Mouse (Mus musculus) granulocyte monocyte progenitor cell, adult 5-6 weeks (primary cell): ENCODE results near the gene Tgfa. TPM values are rescaled to one million over a fixed set of nuclear protein-coding genes. Genes with fewer than 3 reads are reported as not detected.

Source experiments
- ATAC-seq: replicated peaks from 2 replicates; pipeline ENCODE4 v1.8.0; 2016; ENCODE audit warnings: mild to moderate bottlenecking, moderate TSS enrichment, inconsistent platforms; ENCODE audit not compliant: poor library complexity, severe bottlenecking
- total RNA-seq, 2 experiments: library from RNA; stranded (forward) in 1 of 2; stranded (reverse) in 1 of 2; fragments of 200-712, 200-1000 nt in 1 of 2; fragments of >200 nt in 1 of 2; fragmentation: Nextera tagmentation in 1 of 2; gene quantifications; 2 replicates each; pipeline ENCODE4 v1.2.3; 2014 to 2017

The Tgfa gene
- total RNA-seq (2014; fragmentation: Nextera tagmentation) (not detected in 2 replicates), total RNA-seq (2017) (not detected in 2 replicates)

DNA sequence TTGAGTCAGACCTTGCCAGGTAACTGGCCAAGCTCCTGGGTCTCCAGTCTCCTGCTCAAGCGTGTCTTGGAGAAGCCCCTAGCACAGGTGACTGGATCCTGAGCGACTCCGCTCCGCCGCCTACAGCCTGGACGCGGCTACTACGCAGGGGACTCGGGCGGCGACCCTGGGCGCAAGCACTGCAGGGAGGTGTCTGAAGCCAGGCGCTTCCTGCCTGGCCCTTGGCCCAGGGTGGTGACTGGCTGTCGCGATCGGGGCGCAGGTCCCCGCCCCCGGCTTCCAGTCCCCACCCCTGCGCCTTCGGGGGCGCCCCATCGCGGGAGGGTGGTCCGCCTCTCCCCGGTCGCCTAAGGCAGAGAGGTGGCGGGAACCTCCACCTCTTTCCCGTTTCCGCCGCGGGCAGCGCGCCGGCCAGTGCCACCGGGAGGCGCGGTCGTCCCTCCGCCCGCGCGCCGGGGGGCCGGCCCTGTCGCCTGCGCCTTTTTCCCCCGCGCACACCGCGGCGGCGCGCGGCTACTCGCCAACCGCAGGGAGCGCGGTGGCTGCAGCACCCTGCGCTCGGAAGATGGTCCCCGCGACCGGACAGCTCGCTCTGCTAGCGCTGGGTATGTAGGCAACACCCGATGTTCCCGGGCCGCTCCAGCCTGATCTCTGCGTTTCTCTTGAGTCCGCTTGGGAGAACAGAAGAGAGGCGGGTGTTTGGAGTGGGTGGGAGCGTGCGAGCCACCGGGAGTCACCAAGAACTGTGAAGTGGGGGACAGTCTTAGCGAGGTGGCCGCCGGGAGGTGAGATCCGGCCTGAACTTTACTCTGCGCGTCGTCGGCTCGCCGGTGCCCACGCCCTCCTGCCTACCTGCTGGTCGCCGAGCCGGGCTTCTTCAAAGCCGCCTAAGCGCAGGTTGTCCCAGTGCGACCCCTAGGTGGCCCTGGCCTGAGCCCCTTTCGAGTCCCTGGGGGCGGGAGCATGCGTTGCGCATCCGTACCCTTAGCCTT, at the start of gene Tgfa:
Gene Tgfa (plus strand): TSS at position 283 of the 992 bp plus-strand sequence.
- ATAC-seq = peak; percentile 74

DNA sequence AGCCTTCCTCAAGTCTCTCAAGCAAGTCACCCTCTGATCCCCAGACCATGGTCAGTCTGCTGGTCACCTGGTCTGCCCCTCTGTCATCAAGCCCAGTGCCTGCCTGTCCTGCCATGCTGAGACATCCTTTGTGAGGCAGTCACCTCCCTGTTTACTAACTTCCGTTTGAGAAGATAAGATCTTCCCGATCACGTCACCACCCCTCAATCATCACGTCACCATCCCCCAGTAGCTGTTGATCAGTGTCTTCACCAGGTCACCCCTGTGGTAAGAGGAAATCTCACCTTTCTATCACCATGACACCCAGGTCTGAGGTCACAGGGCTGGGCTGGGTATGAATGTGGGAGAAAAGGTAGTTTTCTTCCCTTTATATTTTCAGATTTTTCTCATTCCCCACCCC, 46.5 kb upstream of the Tgfa start:
- ATAC-seq = no peak

DNA sequence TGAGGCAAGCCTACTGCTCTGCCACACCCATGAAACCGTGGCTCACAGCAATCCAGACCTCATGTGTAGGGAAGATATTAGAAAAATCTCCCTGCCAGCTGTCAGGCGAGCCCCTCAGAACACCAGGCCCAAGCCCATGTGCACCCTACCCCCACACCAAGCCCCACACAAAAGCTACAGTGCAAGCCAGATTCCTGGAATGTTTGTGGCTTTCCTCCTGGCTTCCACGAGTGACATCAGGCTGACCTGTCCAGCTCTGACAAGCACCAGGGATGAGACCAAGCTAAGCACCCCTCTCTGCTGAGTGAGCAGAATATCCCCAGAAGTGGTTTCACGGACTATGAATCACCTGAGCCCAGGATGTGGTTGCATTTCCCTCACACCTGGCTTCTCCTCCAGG, 46.0 kb upstream of the Tgfa start:
- no peak for ATAC-seq

DNA sequence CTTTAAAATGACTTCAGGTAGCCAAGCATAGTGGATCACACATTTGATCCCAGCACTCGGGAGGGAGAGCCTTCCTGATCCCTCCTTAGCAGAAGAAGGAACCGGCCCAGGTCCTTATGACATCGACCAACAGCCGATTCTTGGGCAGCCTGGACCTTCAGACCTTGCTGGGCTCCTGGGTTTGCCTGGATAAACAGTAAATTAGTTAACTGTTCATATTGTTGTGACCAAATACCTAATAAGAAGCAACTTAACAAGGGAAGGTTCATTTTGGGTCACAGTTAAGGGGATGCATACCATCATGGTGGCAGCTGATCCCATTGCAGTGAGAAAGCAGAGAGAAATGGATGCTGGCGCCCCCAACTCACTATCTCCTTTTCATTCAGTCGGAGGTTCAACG, 42.3 kb upstream of the Tgfa start:
- no peak for ATAC-seq

DNA sequence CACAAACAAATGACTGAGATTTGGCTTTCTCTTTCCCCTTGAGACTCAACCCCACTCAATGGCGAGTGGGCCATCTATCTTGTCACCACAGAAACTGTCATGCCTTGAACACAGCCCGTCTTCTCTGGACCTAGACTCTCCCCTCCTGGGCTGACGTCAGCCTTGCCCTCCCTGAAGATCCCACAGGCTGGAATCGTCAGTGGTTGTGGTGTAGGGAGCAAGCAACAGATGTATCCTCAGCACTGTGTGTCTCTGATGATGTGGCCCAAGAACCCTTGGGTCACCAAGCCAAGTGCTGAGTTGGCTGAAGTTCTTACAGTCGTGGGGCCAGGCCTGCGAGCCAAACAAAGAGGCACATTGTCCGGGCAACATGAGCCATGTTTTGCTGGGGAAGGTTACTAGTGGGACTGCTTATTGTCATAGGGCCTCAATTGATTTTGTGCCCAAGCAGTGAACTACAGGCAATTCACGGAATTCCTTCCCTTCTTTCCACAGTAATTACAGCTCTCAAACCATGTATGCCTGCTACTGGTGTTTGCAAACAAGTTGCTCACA, 41.5 kb upstream of the Tgfa start:
- ATAC-seq = no peak

DNA sequence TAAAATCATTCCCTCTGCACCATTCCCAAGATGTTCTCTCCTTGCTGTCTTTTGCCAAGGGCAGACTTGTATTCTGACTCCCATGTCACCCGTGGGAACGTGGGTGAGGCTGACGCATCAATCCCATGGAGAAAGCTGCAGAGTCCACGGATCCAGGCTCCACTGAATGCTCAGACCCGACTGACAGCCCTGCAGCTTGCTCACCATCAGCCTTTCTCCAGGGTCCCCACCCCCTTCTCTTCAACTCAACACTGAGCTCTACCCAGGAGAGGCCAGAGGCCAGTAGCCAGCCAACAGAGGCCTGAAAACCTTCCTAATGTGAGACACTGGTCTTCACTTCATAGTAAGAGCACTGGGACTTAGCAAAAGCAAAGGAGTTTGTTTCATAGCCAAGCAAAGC, 41.0 kb upstream of the Tgfa start:
- ATAC-seq = no peak

DNA sequence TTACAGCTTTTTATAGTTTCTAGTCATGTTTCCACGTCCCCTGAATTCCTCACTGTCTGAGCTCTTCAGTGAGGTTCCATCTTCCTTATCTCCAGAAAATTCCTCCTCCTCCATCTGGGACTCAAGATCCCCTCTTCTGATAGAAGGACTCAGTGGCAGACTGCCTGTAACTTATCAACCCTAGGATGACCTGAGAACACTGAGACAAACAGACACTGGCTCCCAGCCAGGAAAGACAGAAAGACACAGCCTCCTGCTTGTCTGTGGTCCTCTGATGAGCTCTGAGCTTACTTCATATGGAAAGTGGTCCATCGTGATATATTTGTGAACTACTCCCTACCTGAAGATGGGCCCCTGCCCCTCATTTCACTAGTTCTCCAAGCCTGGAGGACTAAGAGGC, 40.5 kb upstream of the Tgfa start:
- no peak for ATAC-seq

DNA sequence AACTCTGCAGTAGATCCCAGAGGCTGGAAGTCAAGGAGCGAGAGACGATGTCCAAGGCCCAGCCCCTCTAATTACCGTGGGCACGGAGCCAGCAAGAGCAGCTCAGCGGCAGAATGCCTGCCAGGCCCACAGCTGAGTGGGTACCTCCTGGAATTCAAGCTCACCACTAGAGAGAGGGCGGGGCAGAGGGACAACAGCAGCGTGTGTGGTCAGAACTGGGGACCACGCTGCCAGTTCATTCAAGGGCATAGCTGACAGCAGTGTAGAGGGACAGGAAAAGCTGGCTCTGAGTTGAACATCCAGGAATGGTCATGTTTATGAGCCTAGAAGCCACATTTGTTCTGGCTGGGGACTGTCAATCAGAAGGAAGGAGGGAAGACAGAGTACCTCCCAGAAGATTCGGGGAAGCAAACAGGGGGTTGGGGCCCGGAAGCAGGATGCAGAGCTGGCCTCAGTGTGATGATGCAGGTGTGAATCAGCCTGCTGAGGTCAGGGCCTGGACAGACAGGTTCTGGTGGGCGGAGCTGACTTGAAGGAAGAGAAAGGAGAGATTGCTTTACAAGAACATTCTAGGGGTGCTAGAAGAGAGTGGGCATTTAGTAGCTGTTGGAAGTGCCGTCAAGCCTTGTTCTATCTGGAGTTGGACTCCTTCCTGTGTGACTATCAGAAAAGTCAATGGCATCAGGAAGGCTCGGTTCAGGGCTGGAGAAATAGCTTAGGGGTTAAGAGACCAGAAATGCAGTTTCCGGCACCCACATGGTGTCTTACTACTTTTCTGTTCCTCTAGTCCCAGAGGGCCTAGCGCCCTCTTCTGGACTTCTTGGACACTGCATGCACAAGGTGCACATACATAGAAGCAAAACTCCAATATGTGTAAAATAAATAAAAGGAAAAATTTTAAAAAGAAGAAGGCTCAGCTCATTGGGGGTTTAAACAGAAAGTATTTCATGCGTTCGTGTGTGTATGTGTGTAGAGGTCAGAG, 37.5 kb upstream of the Tgfa start:
- no peak for ATAC-seq

DNA sequence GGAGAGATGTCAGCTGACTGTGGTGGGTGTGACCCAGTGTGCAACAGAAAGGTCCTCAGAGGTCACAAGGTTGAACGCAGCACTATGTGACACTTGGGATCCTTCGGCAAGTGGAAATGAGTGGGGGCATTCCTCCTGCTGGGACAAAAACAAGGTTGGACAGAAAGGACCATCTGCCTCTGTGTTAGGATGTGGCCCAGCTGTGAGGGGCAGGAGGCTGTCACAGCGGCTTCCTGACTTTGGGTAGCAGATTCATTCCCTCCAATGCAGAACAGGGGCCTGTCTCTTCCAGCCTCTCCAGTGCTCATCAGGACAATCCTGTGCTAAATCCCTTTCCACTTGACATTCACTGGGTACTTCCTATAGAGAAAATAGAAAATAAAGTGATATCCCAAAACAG, 34.1 kb upstream of the Tgfa start:
- ATAC-seq = no peak

DNA sequence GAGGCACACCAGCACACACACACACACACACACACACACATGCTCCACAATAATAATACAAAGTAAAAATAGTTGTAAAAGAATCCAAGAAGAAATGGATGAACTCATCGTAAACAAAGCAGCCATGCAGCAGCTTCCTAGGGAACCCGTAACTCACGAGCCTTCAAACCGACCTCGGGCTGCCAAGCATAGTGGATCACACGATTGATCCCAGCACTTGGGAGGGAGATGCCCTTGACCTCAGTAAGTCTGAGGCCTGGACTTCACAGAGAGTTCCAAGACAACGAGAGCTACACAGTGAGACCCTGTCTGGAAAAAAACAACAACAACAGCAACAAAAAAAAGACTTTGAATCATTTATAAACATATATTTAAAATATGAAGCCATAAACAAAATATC, 33.4 kb upstream of the Tgfa start:
- ATAC-seq = no peak

DNA sequence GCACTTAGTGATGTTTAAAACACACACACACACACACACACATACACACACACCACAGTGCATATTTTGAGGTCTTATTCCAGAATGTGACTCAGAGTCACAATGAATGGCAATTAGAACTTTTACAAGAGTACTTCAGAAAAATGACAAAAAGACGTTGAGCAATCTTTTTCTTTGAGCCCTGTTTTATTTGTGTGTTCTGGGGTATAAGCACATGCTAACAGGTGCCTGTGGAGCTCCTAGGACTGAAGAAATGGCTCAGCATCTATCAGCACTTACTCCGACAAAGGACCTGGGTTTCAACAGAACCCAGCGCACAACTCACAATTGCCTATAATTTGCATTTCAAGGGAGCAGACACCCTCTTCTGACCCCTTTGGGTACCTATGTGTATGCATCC, 31.0 kb upstream of the Tgfa start:
- no peak for ATAC-seq

DNA sequence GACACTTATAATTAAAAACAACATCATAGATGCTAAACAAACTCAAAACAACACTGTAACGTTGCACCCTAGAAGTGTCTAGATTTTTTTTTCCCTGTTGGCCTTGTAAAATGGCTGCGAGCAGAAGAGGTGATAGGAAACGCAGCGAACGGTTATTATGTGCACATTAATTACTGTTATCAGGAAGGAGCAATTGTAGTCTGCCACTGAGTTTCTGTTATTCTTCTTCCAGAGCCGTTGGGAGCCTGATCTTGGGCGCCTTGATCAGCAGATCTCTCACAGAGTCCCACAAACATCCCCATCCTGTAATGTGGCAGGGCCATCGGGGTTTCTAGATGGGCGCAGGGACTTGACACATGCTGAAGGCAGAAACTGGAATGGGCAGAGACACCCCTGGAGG, 28.6 kb upstream of the Tgfa start:
- no peak for ATAC-seq

DNA sequence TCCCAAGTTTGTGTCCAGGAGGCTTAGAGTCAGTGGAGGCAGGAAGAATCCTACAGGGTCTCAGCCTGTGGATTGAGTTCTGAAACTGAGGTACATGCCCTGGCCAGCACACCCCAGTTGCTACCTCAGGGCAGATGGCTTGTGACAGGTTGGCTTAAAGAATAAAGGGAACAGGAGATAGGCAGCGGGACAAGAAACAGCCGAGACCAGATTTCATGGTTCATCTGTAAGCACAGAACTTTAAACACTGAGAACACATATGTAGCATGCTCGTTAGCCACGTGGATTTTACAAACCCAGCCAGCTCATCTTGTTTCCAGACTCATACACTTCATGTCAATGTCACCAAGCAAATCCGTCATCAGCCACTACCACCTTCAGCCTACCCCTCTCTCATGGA, 27.2 kb upstream of the Tgfa start:
- ATAC-seq = no peak

DNA sequence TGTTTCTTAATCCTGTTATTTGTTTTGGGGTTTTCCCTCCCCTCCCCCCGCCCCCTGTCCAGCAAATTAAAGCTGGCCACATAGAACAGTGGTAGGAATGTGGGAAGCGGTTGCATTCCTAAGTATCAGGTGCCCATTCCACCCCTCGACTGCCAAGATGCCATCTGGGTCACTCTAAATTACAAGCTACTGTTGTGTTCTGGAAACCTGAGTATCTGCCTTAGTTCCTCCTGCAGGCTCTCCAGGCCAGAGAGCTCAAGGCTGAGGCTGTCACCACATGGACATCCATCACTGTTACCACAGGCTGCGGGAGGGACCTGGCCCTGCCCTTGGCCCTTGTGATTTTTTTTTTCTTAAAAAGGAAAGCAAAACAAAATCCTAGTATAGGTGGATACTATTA, 25.9 kb upstream of the Tgfa start:
- ATAC-seq = no peak

DNA sequence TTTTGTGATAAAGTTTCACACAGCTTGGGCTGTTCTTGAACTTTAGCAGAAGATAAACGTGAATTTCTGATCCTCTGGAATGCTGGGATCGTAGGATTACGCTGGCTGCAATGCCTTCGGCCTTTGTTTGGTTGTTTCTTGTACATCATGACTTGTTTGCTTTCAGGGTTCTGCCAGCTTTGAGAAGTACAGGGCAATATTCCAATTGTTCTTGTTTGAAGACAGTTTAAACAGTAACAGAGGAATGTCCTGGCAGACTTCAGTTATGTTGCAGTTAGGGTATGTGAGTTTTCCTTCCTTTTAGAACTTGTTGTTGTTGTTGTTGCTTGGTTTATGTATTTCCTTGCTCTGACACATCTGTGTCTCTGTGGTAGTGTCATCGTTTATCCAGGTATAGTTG, 18.8 kb upstream of the Tgfa start:
- no peak for ATAC-seq

DNA sequence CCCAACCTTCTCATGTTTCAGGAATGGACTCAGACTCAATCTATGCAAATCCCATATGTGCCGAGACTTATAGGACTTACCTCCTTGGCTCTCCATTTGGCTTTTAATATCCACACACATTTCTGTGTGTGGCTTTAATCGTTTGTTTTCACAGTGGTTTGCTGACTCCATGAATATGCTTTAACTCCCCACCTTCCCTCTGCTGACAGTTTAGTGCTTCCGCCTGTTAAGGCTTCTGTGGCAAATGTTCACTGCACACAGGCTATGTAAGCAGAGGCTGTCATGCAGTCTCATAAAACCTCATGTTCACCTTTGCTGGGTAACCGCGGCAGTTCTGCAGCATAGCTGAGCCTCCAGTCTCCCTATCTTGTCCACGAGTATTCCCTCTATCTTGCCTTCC, 18.3 kb upstream of the Tgfa start:
- no peak for ATAC-seq

DNA sequence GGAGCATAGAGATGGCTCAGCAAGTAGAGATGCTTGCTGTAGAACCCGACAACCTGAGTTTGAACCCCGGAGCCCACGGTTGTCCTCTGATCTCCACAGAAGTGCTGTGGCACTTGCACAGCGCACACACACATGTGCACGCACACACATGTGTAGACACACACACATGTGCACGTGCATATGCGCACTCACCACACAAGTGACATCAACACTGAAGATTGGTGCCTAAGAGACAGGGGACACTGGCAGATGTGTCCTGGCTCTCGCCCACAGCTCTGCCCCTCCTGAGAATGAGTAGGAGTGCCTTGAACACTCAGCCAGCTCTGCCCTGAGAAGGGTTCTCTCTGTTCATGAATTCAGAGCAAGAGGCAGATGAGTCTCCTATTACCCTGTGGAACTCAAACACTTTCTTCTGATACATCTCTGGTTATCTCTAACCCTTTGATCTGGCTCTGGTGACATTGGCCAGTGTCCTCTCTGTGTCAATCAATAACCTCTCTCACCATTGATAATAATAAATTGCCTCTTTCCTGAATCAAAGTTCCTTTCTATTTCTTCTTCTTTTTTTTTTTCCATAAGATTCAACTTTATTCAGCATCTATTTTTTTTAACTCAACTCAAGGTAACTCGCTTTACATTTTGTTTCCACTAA, 17.6 kb upstream of the Tgfa start:
- no peak for ATAC-seq

DNA sequence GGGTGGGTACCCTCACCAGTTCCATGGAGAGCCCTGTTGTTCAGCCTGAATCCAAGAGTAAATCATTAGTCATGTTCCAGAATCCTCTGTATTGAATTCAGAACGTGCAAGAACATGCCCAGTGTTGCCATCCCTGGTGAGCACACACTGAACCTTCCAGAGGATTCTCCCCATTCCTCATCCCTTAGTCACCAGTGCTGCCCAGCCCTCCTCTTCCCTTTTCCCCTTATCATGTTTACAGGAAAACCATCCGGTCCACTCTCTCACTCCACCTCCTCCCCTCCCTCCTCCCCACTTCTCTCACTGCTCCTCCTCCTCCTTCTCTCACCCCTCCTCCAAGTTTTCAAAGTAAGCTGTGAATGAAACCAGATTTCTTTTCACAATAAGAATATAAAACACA, 14.4 kb upstream of the Tgfa start:
- no peak for ATAC-seq

DNA sequence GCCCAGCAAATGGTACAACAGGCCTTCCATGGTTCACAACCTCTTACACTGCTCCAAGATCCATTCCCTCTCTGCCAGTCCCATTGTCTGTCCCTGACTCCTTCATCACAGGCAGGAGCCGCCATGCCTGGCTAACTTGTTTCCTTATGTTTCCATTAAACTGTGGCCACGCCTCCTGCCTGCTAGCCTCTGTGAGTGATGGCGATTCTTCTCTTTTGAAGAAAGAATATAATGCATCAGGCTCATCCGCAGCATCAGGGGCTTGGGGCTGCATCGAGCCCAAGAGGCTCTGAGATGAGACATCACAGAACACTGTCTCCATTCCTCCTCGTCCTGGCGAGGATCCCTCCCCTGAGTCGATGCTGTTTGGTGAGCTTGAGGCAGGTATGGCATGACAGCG, 13.0 kb upstream of the Tgfa start:
- no peak for ATAC-seq

DNA sequence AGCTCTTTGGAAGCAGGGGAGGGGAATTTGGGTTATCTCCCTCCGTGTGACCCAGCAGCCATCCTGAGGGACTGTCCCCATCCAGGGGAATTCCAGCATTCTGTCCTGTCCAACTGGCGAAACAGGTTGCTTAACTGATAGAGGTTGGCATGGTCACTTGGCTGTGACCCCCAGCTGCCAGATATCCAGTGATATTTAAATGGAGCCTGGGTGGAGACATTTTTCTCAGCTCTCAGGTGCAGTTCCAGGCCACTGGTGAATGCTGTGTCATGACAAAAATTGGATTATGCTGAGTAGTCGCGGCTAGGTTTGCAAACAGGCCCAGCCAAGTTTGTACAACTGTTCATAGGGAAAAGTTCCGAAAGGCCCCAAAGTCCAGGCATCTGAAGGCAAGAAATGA, 12.4 kb upstream of the Tgfa start:
- no peak for ATAC-seq
